Mouse (Mus musculus): ENCODE data around the gene Jam3.

Jam3 gene

DNA sequence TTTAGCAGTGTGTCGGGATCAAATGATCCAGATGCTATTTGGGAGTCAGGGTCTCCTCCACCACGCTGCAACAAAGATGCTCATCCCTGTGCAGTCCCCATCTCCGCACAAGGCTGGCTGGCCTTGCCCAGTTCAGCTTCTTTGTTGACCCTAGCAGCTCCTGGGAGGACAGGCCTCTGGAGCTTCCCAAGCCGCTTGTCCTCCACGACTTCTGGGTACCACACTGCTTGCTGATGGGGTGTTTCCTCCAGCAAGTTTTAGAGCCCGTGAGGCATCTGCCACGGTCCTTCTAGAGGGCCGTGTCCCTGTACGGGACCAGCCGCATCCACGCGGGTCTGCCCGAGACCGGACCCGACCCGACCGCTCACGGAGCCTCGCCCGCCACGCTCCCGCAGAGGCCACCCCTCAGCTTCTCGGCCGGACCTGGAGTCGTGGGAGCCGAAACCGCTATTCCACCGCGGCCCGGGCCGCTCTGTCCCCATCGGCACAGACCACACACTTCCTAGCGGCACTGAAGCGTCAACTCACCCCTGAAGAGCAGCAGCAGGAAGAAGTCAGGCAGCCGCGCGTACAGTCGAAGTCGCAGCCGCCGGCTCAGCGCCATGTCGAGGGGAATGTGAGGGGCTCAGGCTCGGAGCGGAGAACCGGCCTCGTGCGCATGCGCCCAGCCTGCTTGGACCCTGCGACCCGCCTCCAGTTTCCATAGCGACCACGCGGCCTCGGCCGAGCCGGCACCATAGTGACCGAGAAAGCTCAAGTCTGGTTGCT, at the start of gene Jam3:
Gene Jam3 (minus strand): TSS at position 659 of the 768 bp plus-strand sequence.
- DNase-seq (ENCODE audit: low spot score in 2 of 2): peak in 1 of 2 experiments; percentile 20

DNA sequence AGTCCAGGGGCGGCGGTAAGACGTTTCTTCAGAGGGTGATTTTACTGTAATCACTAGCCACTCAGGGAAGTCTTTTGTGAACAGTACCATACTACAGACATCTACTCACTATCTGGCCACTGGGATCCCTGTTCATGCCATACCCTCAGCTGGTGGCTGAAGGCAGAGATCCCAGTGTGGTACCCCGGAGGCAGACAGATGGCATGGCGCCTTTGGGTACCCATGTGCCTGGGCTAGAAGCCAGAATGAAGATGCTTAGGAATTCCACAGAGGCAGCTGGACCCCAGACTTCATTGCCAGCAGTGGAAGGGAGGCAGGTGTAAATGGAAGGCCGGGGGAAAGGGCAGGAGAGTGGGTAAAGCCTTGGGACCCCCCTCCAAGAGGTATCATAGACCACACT, 49.0 kb upstream of the Jam3 start:
- no peak for DNase-seq (ENCODE audit: low spot score in 2 of 2)

GRCm38 (mm10) chr9:27203134-27203533, 47.9 kb upstream of the Jam3 start:
- DNase-seq (ENCODE audit: low spot score in 2 of 2): no peak

GRCm38 (mm10) chr9:27201472-27202219, 46.4 kb upstream of the Jam3 start:
- no peak for DNase-seq (ENCODE audit: low spot score in 2 of 2)

DNA sequence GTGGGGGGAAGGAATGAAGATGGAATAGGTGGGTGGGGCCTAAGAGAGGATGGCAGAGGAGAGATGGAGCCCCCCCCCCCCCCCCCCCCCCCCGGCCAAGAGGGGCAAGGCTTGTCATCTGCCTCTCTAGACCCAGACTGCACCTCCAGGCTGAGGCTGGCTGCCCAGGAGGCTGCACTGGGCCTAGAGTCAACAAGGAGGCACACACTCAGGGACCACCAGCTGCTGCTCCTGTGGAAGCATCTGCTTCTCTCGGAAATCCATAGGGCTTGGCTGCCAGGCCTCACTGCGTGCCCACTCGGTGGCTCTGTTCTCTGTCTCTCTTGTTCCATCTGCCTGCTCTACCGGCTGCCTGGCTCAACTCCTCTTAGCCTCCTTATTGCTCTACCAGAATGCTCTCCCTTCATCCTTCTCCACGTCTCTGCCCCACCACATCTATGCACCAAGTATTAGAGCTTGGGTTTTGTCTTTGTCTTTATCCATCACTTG, 38.4 kb upstream of the Jam3 start:
- DNase-seq (ENCODE audit: low spot score in 2 of 2): no peak

DNA sequence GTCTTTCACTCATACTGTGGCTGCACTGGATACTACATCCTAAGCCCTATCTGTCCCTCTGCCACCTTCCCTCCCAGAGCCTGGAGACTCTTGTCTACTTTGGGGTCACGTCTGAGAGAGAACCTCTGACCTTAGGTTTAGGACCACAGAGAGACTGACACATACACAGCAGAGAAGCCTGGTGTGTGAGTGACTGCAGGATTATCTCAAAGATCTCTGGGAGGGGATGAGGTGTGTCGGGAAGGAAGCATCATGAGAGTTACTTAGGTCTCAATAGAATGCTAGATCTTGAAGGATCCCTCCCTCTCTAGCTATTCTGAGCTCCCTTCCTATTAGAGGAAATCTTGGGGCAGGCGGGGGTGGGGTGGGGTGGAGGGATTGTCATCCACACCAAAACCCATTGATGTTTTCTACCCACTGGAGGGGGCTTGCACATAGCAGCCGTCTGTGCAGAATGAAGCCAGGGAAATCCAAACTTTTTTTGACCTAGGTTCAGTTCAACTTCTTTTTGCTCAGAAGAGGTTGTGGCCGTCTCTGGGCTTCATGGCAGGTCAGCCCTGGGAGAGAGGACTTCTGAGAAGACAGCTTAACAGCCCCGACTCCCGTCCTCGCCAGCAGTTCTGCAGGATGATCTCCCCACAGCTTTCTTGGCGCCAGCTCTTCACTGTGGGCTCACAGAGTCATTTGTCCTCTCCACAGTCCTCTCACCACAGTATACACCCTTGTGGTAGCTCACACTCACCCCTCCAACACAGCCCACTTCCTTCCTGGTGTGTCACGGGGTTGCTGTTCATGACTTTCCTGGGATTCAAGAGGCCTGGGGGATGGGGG, 37.8 kb upstream of the Jam3 start:
- no peak for DNase-seq (ENCODE audit: low spot score in 2 of 2)

- no peak for DNase-seq (ENCODE audit: low spot score in 2 of 2)
Measured at GRCm38 (mm10) chr9:27192001-27192760, 37.0 kb upstream of the Jam3 start.

GRCm38 (mm10) chr9:27191501-27191981, 36.3 kb upstream of the Jam3 start:
- no peak for DNase-seq (ENCODE audit: low spot score in 2 of 2)

GRCm38 (mm10) chr9:27190461-27190860, 35.2 kb upstream of the Jam3 start:
- DNase-seq (ENCODE audit: low spot score in 2 of 2): no peak

GRCm38 (mm10) chr9:27189306-27189705, 34.1 kb upstream of the Jam3 start:
- no peak for DNase-seq (ENCODE audit: low spot score in 2 of 2)

DNA sequence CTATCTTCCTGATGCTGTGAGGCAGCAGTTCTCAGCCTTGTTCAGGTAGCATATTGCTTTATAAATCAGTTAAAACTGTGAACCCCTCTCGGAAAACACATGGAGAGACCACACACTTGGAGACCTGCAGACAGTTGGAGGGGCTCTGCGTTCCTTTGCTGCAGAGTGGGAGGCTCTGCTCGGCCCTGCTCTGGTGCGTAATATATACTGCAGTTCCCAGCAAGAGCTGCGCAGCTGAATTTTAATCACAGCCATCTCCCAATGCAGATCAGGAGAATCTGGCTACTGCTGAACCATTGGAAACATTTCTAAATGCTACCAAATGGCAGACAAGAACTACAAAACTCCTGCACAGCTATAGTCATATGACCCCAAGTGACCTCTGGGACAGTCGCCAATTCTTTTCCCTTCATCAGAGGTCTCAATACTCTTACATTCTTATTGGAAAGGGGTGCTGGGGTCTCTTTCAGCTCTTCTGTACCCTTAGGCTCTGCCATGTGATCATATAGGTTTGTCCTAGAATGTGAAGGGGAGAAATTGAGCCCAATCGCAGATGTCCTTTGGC, 33.5 kb upstream of the Jam3 start:
- DNase-seq (ENCODE audit: low spot score in 2 of 2): no peak

DNA sequence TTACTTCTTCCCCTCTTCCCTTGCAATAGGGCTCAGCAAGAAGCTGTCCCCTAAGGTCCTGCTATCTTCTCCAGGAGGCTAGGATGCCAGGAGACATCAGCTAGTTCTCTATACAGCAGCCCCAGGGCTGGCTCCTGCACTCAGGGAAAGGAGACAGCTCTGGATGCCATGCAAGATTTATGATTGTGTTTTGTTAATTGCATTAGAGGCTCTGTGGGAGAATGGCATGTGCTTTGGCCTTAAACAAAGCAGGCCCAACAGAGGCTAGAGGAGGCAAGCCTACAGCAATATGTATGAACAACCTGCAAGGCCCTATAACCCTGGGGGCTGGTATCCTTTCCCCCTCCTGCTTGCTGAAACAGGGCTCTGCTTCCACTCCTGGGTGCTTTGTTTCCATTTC, 30.6 kb upstream of the Jam3 start:
- no peak for DNase-seq (ENCODE audit: low spot score in 2 of 2)

GRCm38 (mm10) chr9:27182087-27182486, 26.9 kb upstream of the Jam3 start:
- no peak for DNase-seq (ENCODE audit: low spot score in 2 of 2)

- no peak for DNase-seq (ENCODE audit: low spot score in 2 of 2)
Measured at GRCm38 (mm10) chr9:27180492-27180891, 25.3 kb upstream of the Jam3 start.

GRCm38 (mm10) chr9:27178935-27179334, 23.7 kb upstream of the Jam3 start:
- DNase-seq (ENCODE audit: low spot score in 2 of 2): no peak

DNA sequence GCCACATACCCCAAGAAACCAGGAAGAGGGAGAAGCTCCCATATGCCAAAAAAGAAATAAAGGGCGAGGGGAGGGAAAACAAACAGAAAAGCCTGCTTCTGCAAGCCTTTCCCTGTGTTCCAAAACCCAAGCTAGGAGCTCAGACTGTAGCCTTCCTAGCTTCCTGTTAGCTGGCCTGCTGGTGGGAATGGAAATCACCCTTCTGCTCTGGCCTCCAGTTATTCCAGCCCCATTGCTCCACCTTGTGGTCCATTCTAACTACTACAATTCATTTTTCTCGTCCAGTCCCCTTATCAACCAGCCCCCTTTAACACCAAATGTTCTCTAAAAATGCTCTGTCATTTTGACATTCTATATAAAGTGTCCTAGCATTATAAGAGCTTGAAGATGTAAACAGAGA, 20.9 kb upstream of the Jam3 start:
- DNase-seq (ENCODE audit: low spot score in 2 of 2): no peak

DNA sequence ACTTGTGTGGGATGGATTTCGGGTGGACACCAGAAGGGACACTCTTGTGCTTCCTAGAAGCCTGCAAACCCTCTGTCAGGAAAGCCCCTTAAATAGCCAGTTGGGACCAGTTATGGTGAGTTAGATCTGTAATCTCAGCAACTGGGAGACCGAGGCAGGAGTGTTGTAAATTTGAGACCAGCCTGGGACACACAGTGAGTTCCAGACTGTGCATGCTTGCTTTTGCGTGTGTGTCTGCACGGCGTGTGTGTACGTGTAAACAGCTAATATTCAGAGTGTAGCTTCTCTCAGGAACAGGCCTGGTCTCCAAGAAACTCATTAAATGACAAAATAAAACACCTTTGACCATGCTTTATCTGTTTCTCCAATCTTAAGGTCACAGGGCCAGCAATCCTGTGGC, 20.5 kb upstream of the Jam3 start:
- DNase-seq (ENCODE audit: low spot score in 2 of 2): no peak

DNA sequence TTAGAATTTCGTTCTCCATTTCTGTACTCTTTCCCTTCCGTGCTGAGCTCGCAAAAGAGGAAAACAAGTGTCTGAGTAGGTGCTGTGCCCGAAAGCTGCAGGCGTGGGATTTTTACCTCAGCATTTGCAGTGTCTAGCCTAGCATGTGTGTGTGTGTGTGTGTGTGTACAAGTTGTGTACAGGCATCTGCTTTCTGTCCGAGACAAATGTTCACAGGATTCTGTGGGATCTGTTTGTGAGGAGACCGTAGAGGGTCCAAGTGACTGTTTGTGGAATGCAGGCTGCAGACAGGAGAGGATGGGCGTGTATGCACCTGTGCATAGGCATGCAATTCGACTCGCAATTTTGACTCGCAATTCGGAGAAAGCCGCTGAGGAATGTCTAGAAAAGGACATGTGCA, 20.0 kb upstream of the Jam3 start:
- no peak for DNase-seq (ENCODE audit: low spot score in 2 of 2)

- no peak for DNase-seq (ENCODE audit: low spot score in 2 of 2)
Measured at GRCm38 (mm10) chr9:27174079-27174478, 18.9 kb upstream of the Jam3 start.

DNA sequence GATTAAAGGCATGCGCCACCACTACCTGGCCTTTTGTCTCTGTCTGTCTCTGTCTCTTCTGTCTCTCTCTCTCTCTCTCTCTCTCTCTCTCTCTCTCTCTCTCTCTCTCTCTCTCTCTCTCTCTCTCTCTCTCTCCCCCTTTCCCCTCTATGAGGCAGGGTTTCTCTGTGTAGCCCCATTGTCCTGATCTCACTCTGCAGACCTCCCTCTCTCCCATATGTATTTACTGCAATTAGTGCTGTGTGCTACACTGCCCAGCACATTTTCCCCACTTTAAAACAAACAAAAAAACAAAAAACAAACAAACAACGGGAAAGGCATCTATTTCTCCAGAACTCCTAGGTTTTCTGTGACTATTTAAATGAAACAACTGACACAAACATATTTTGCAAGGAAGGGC, 18.4 kb upstream of the Jam3 start:
- no peak for DNase-seq (ENCODE audit: low spot score in 2 of 2)

- DNase-seq (ENCODE audit: low spot score in 2 of 2): no peak
Measured at GRCm38 (mm10) chr9:27172839-27173238, 17.6 kb upstream of the Jam3 start.
